Mouse (Mus musculus): ENCODE results near the gene Psd4.

GRCm38 (mm10) chr2:24378747-24379450 lies 11.5 kb downstream of the Psd4 start:
- TF ChIP-seq CTCF (IDR thresholded peaks at IDR 0.05; ENCODE audit: borderline replicate concordance, insufficient read depth, low read depth, low read length) (no peak), POLR2A (IDR thresholded peaks at IDR 0.05; ENCODE audit: borderline replicate concordance, insufficient read depth, low read length) (no peak)
